In the genomic region with DNA sequence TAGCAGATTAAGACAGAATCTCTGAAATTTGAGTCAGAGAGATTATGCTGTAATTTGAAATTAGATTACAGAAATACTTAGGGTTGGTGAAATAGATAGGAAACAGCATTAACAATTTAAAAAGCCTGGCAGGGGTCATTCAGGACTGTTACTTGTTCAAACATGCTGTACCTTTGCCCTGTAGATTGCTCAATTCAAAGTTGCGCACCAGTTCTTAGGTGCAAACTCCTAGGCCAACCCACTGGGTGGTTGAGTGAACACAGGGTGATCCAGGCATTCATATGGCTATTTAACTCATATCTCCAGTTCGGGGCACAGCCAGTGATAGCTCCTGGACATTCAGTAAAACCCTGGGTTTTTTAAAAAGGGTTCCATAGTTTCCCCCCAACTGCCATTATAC, we compare ENCODE assay signal across 27 mouse cellular contexts. TPM values are rescaled to one million over a fixed set of nuclear protein-coding genes. Genes with fewer than 3 reads are reported as not detected.
DNase-seq lines count a peak whose midpoint lies in the region; ATAC-seq and TF ChIP-seq lines count a peak whose summit lies in the region.
"Had no signal": no experiment of that assay in that cellular context is flagged by ENCODE, and none has a peak within 500 bp of the region (broad histone marks: within the 10 kb centered on the region; RNA-seq: fewer than 3 reads in every experiment).

No protein-coding gene starts in this region.

- no peaks in the 10 kb centered on the region for H3K9me3 ChIP-seq in kidney, embryonic 15.5 days (replicated peaks)
- no peaks in the 10 kb centered on the region for H3K9me3 ChIP-seq in intestine, embryonic 15.5 days
- no peaks in the 10 kb centered on the region for H3K9me3 ChIP-seq in liver, embryonic 12.5 days (replicated peaks)
- H3K9me3 ChIP-seq in liver, postnatal 0 days (ENCODE audit: low read length): no peaks in the 10 kb centered on the region
- no peaks in the 10 kb centered on the region for H3K9me3 ChIP-seq in lung, postnatal 0 days (ENCODE audit: low read length)
- H3K9me3 ChIP-seq: embryonic facial prominence, embryonic 12.5 days; G1E; heart, embryonic 10.5 days; heart, embryonic 15.5 days; limb, embryonic 12.5 days had no signal

- H3K4me1 ChIP-seq in kidney, embryonic 15.5 days: no peaks in the 10 kb centered on the region
- H3K4me1 ChIP-seq in intestine, embryonic 15.5 days (replicated peaks): no peaks in the 10 kb centered on the region
- peaks cover 9% of the 10 kb centered on the region; the same call in 1 of the 2 replicates for H3K4me1 ChIP-seq in liver, embryonic 12.5 days
- peaks cover 16% of the 10 kb centered on the region for H3K4me1 ChIP-seq in liver, postnatal 0 days (ENCODE audit: insufficient read depth)
- H3K4me1 ChIP-seq in lung, postnatal 0 days (ENCODE audit: insufficient read depth, low read depth, low read length): no peaks in the 10 kb centered on the region
- H3K4me1 ChIP-seq: embryonic facial prominence, embryonic 12.5 days; heart, embryonic 10.5 days; heart, embryonic 15.5 days; limb, embryonic 12.5 days had no signal

- ATAC-seq in kidney, embryonic 15.5 days (replicated peaks; ENCODE audit: low FRiP score): no peak
- peak; percentile 84 for ATAC-seq in intestine, embryonic 15.5 days
- ATAC-seq in liver, embryonic 12.5 days: peak; percentile 54; the same call in 1 of the 2 replicates
- ATAC-seq in liver, postnatal 0 days: peak; percentile 90
- no peak for ATAC-seq in lung, postnatal 0 days
- ATAC-seq: forebrain, embryonic 14.5 days; hindbrain, postnatal 0 days had no signal

- DNase-seq in kidney, adult 9 months: peak; percentile 45
- DNase-seq in liver, postnatal 0 days: peak; percentile 57
- no peak for DNase-seq in lung, postnatal 0 days (ENCODE audit: low spot score)
- no peak for DNase-seq in thymus, postnatal 25 days
- DNase-seq: adrenal gland, postnatal 14 days; cerebellum, adult 11 months; cerebellum, adult 9-11 months; embryo, embryonic 11 days; gastrocnemius, postnatal 14 days; heart, adult 11 months; kidney, adult 11 months; layer of hippocampus, adult 9-11 months; lung, adult 2 months; lung, postnatal 14 days; midbrain, embryonic 14.5 days; right cerebral cortex, postnatal 14 days had no signal

- no peak overlapping the region for H3K4me3 ChIP-seq in kidney, embryonic 15.5 days (replicated peaks)
- no peak overlapping the region for H3K4me3 ChIP-seq in intestine, embryonic 15.5 days (replicated peaks)
- H3K4me3 ChIP-seq in liver, embryonic 12.5 days: no peak overlapping the region
- no peak overlapping the region for H3K4me3 ChIP-seq in liver, postnatal 0 days (ENCODE audit: low read depth, low read length)
- no peak overlapping the region for H3K4me3 ChIP-seq in lung, postnatal 0 days (ENCODE audit: low read depth, low read length)
- H3K4me3 ChIP-seq: embryonic facial prominence, embryonic 12.5 days; heart, embryonic 10.5 days; heart, embryonic 15.5 days; left cerebral cortex, adult 2 months; limb, embryonic 12.5 days had no signal

- no peaks in the 10 kb centered on the region for H3K27me3 ChIP-seq in kidney, embryonic 15.5 days
- H3K27me3 ChIP-seq in intestine, embryonic 15.5 days (replicated peaks): no peaks in the 10 kb centered on the region
- no peaks in the 10 kb centered on the region for H3K27me3 ChIP-seq in liver, embryonic 12.5 days (replicated peaks)
- no peaks in the 10 kb centered on the region for H3K27me3 ChIP-seq in liver, postnatal 0 days (ENCODE audit: insufficient read depth, low read length)
- H3K27me3 ChIP-seq in lung, postnatal 0 days (replicated peaks; ENCODE audit: insufficient read depth, low read length): no peaks in the 10 kb centered on the region
- H3K27me3 ChIP-seq: embryonic facial prominence, embryonic 12.5 days; heart, embryonic 15.5 days; limb, embryonic 12.5 days had no signal

- H3K9ac ChIP-seq in kidney, embryonic 15.5 days: no peak overlapping the region
- no peak overlapping the region for H3K9ac ChIP-seq in intestine, embryonic 15.5 days
- no peak overlapping the region for H3K9ac ChIP-seq in liver, embryonic 12.5 days
- no peak overlapping the region for H3K9ac ChIP-seq in liver, postnatal 0 days (replicated peaks)
- no peak overlapping the region for H3K9ac ChIP-seq in lung, postnatal 0 days (replicated peaks; ENCODE audit: low read depth)
- H3K9ac ChIP-seq: embryonic facial prominence, embryonic 12.5 days; heart, embryonic 15.5 days; limb, embryonic 12.5 days had no signal

- peaks cover 51% of the 10 kb centered on the region for H3K36me3 ChIP-seq in kidney, embryonic 15.5 days
- H3K36me3 ChIP-seq in intestine, embryonic 15.5 days: peaks cover 7% of the 10 kb centered on the region; the same call in 1 of the 2 replicates
- peaks cover 18% of the 10 kb centered on the region; the same call in 1 of the 2 replicates for H3K36me3 ChIP-seq in liver, embryonic 12.5 days
- H3K36me3 ChIP-seq in liver, postnatal 0 days (replicated peaks; ENCODE audit: insufficient read depth, low read length): peaks cover 12% of the 10 kb centered on the region
- no peaks in the 10 kb centered on the region; the same call in 1 of the 2 replicates for H3K36me3 ChIP-seq in lung, postnatal 0 days (ENCODE audit: insufficient read depth, low read length)

- TF ChIP-seq EP300 in liver, postnatal 0 days (IDR thresholded peaks at IDR 0.05; ENCODE audit: low read depth): peak; percentile 51; the same call in 1 of the 2 replicates
- no peak for TF ChIP-seq EP300 in lung, postnatal 0 days (IDR thresholded peaks at IDR 0.05)

- 88% methylated on average over 2 of the region's 2 CpGs for WGBS in kidney, embryonic 15.5 days
- 83% methylated on average over 2 of the region's 2 CpGs for WGBS in intestine, embryonic 15.5 days
- 69% methylated on average over 2 of the region's 2 CpGs for WGBS in liver, embryonic 12.5 days (ENCODE audit: insufficient replicate concordance)
- 61% methylated on average over 2 of the region's 2 CpGs for WGBS in liver, postnatal 0 days (ENCODE audit: insufficient replicate concordance)
- 95% methylated on average over 2 of the region's 2 CpGs for WGBS in lung, postnatal 0 days

- no peak overlapping the region for H3K27ac ChIP-seq in kidney, embryonic 15.5 days
- no peak overlapping the region for H3K27ac ChIP-seq in intestine, embryonic 15.5 days
- H3K27ac ChIP-seq in liver, embryonic 12.5 days: no peak overlapping the region
- peak overlapping the region; percentile 73 for H3K27ac ChIP-seq in liver, postnatal 0 days (ENCODE audit: low read depth)
- H3K27ac ChIP-seq in lung, postnatal 0 days (ENCODE audit: low read length): no peak overlapping the region
- H3K27ac ChIP-seq: embryonic facial prominence, embryonic 12.5 days; heart, embryonic 10.5 days; heart, embryonic 15.5 days; hindbrain, postnatal 0 days; left cerebral cortex, adult 2 months; limb, embryonic 12.5 days had no signal

- no peak for TF ChIP-seq CTCF in liver, postnatal 0 days (IDR thresholded peaks at IDR 0.05; ENCODE audit: low read depth)
- no peak for TF ChIP-seq CTCF in lung, postnatal 0 days (IDR thresholded peaks at IDR 0.05)

- no peak overlapping the region for H3K4me2 ChIP-seq in kidney, embryonic 15.5 days
- no peak overlapping the region for H3K4me2 ChIP-seq in intestine, embryonic 15.5 days (replicated peaks)
- H3K4me2 ChIP-seq in liver, embryonic 12.5 days: no peak overlapping the region
- 0 out of 2 replicates have a peak overlapping the region, but pooled peaks have one; percentile 9 for H3K4me2 ChIP-seq in liver, postnatal 0 days (ENCODE audit: low read depth, low read length)
- H3K4me2 ChIP-seq in lung, postnatal 0 days (replicated peaks; ENCODE audit: low read depth, low read length): no peak overlapping the region
- H3K4me2 ChIP-seq: embryonic facial prominence, embryonic 12.5 days; heart, embryonic 15.5 days; limb, embryonic 12.5 days had no signal

RNA-seq across cellular contexts. Expression of a gene that starts 7.7 kb away (rescaled TPM):
- 31.8 and 36.6 TPM in 2 replicates for polyA plus RNA-seq in kidney, embryonic 15.5 days (2015; fragmentation: Nextera tagmentation; extraction: Ambion mirVana)
- polyA plus RNA-seq in intestine, embryonic 15.5 days (2015; fragmentation: Nextera tagmentation; extraction: Ambion mirVana): 26.0 and 26.4 TPM in 2 replicates
- polyA plus RNA-seq in liver, embryonic 12.5 days (2016; fragmentation: Nextera tagmentation; extraction: Ambion mirVana): 20.2 and 20.5 TPM in 2 replicates
- polyA plus RNA-seq in liver, postnatal 0 days (2015; fragmentation: Nextera tagmentation; extraction: Ambion mirVana): 6.1 and 6.6 TPM in 2 replicates
- 14.3 and 17.5 TPM in 2 replicates for polyA plus RNA-seq in lung, postnatal 0 days (2015; fragmentation: Nextera tagmentation; extraction: Ambion mirVana)

Comparison
In these comparisons a context has a peak if more than half of its experiments do, and no peak if none do; other contexts are left out.
1. DNase-seq: peak in kidney, adult 9 months (single experiment) and liver, postnatal 0 days (single experiment); none in lung, postnatal 0 days (single experiment) and thymus, postnatal 25 days (single experiment).
2. ATAC-seq: peak in intestine, embryonic 15.5 days (single experiment), liver, embryonic 12.5 days (single experiment) and liver, postnatal 0 days (single experiment); none in kidney, embryonic 15.5 days (single experiment) and lung, postnatal 0 days (single experiment).